Mouse (Mus musculus) midbrain, postnatal 0 days (tissue): ENCODE measurements around the gene Triobp. TPM values are rescaled to one million over a fixed set of nuclear protein-coding genes. Genes with fewer than 3 reads are reported as not detected.

Experiments
- ATAC-seq: fragments of 200-750 bp; cut with Nextera tagmentation; 2 replicates; pipeline ENCODE4 v1.8.0; 2017; ENCODE audit warnings: moderate number of reproducible peaks, mild to moderate bottlenecking, moderate TSS enrichment, moderate library complexity; ENCODE audit not compliant: low FRiP score
- DNase-seq: peaks from one replicate; pipeline ENCODE4 v3.0.0-alpha.2; 2015; ENCODE audit warnings: low spot score
- H3K27ac ChIP-seq: fragments of 300-500 bp; sonication (generic); 2 replicates; pipeline ENCODE4 v1.5.1; 2014; ENCODE audit warnings: low read depth, mild to moderate bottlenecking, low read length, mixed read lengths
- H3K27me3 ChIP-seq: fragments of 300-500 bp; sonication (generic); 2 replicates; pipeline ENCODE4 v1.6.1; 2014; ENCODE audit warnings: low read length, control low read depth, mixed read lengths; ENCODE audit not compliant: insufficient read depth
- H3K36me3 ChIP-seq: fragments of 300-500 bp; sonication (generic); 2 replicates; pipeline ENCODE4 v1.6.1; 2014; ENCODE audit warnings: low read length, control low read depth, mixed read lengths; ENCODE audit not compliant: insufficient read depth
- H3K4me1 ChIP-seq: fragments of 300-500 bp; sonication (generic); 2 replicates; pipeline ENCODE4 v1.6.1; 2014; ENCODE audit warnings: mild to moderate bottlenecking, control low read depth, antibody characterized with exemption, low read length, mixed read lengths; ENCODE audit not compliant: insufficient read depth
- H3K4me2 ChIP-seq: fragments of 300-500 bp; sonication (generic); 2 replicates; pipeline ENCODE4 v1.6.1; 2014; ENCODE audit warnings: low read depth, mild to moderate bottlenecking, low read length, mixed read lengths; ENCODE audit not compliant: poor library complexity, severe bottlenecking
- H3K4me3 ChIP-seq: fragments of 300-500 bp; sonication (generic); 2 replicates; pipeline ENCODE4 v1.5.1; 2014; ENCODE audit warnings: low read depth, mild to moderate bottlenecking, low read length, moderate library complexity
- H3K9ac ChIP-seq: fragments of 300-500 bp; sonication (generic); replicated peaks from 2 replicates; pipeline ENCODE4 v1.6.1; 2014; ENCODE audit warnings: mild to moderate bottlenecking, low read length, moderate library complexity, mixed read lengths; ENCODE audit not compliant: poor library complexity, severe bottlenecking
- H3K9me3 ChIP-seq: fragments of 300-500 bp; sonication (generic); 2 replicates; pipeline ENCODE4 v1.6.1; 2016; ENCODE audit warnings: low read length, control low read depth
- CTCF ChIP-seq: IDR thresholded peaks from 2 replicates; pipeline ENCODE4 v1.5.1; 2016; ENCODE audit warnings: antibody characterized with exemption, mild to moderate bottlenecking
- WGBS: fragments of 180-500 bp; shearing (Covaris S2); extraction: QIAGEN DNeasy Blood & Tissue Kit; methylation state at CpG from one replicate; pipeline ENCODE4 v1.1.7; 2014; 5-methylcytosine and 5-hydroxymethylcytosine counted together
- polyA plus RNA-seq: library from polyadenylated mRNA; unstranded; fragments of >200 nt; fragmentation: Nextera tagmentation; extraction: Ambion mirVana; gene quantifications from 2 replicates; pipeline ENCODE4 v1.2.1, GENCODE M21; 2015
- total RNA-seq: library from RNA; depleted of rRNA; stranded (reverse); fragments of >200 nt; gene quantifications from 2 replicates; pipeline ENCODE4 v1.2.3, GENCODE M21; 2014

Triobp gene
- total and polyA plus RNA-seq, 2 experiments from 2014 or later: 28.4 to 40.0 TPM

GRCm38 (mm10) chr15:78927021-78927787, 20.3 kb upstream of the Triobp start:
- 25% methylated on average over 15 of the region's 15 CpGs for WGBS
- H3K4me3 ChIP-seq: peak overlapping the region; percentile 27; the same call in 1 of the 2 replicates

GRCm38 (mm10) chr15:78927788-78928457, 19.6 kb upstream of the Triobp start:
- peak; percentile 24 for DNase-seq
- Histone ChIP-seq H3K27me3 (peaks cover 9% of the 10 kb centered on the region), H3K36me3 (no peaks in the 10 kb centered on the region), H3K9ac (no peak overlapping the region), H3K4me3 (peak overlapping the region; percentile 27), H3K27ac (no peak overlapping the region; the same call in 1 of the 2 replicates), H3K4me2 (peak overlapping the region; percentile 53), H3K4me1 (0 out of 2 replicates have a peak, but pooled peaks cover 4% of the 10 kb centered on the region), H3K9me3 (no peaks in the 10 kb centered on the region)
- under 1% methylated on average over 32 of the region's 35 CpGs for WGBS
- TF ChIP-seq CTCF: no peak
- no peak for ATAC-seq

More at GRCm38 (mm10) chr15:78927021-78927787, 20.3 kb upstream of the Triobp start:
- Histone ChIP-seq H3K4me1 (0 out of 2 replicates have a peak, but pooled peaks cover 4% of the 10 kb centered on the region), H3K36me3 (no peaks in the 10 kb centered on the region), H3K4me2 (peak overlapping the region; percentile 53; the same call in 1 of the 2 replicates), H3K9me3 (no peaks in the 10 kb centered on the region), H3K27ac (no peak overlapping the region), H3K9ac (no peak overlapping the region; the same call in 1 of the 2 replicates), H3K27me3 (peaks cover 9% of the 10 kb centered on the region)
- TF ChIP-seq CTCF: no peak
- no peak for ATAC-seq
- DNase-seq: no peak

GRCm38 (mm10) chr15:78928539-78928938, 19.0 kb upstream of the Triobp start:
- H3K4me1 ChIP-seq: 0 out of 2 replicates have a peak, but pooled peaks cover 4% of the 10 kb centered on the region
- no peaks in the 10 kb centered on the region for H3K9me3 ChIP-seq
- no peak overlapping the region for H3K9ac ChIP-seq
- TF ChIP-seq CTCF: no peak
- peaks cover 9% of the 10 kb centered on the region for H3K27me3 ChIP-seq
- no peaks in the 10 kb centered on the region for H3K36me3 ChIP-seq
- H3K4me3 ChIP-seq: no peak overlapping the region
- WGBS: 46% methylated on average over 8 of the region's 8 CpGs
- H3K4me2 ChIP-seq: peak overlapping the region; percentile 53
- DNase-seq (no peak), ATAC-seq (no peak)
- H3K27ac ChIP-seq: no peak overlapping the region

GRCm38 (mm10) chr15:78930192-78930706, 17.3 kb upstream of the Triobp start:
- Histone ChIP-seq H3K9me3 (no peaks in the 10 kb centered on the region), H3K9ac (no peak overlapping the region), H3K27ac (no peak overlapping the region), H3K4me1 (0 out of 2 replicates have a peak, but pooled peaks cover 4% of the 10 kb centered on the region), H3K27me3 (peaks cover 9% of the 10 kb centered on the region), H3K4me3 (no peak overlapping the region), H3K36me3 (no peaks in the 10 kb centered on the region), H3K4me2 (no peak overlapping the region)
- no peak for ATAC-seq
- TF ChIP-seq CTCF: no peak
- no peak for DNase-seq
- 90% methylated on average over 6 of the region's 6 CpGs for WGBS

- ATAC-seq (no peak), DNase-seq (no peak)
- no peak overlapping the region for H3K4me3 ChIP-seq
- H3K36me3 ChIP-seq: no peaks in the 10 kb centered on the region
- H3K9me3 ChIP-seq: no peaks in the 10 kb centered on the region
- H3K4me1 ChIP-seq: peaks cover 8% of the 10 kb centered on the region; the same call in 1 of the 2 replicates
- 97% methylated on average over 7 of the region's 7 CpGs for WGBS
- H3K27ac ChIP-seq: no peak overlapping the region
- H3K9ac ChIP-seq: no peak overlapping the region
- no peak for TF ChIP-seq CTCF
- H3K4me2 ChIP-seq: no peak overlapping the region
- peaks cover 9% of the 10 kb centered on the region for H3K27me3 ChIP-seq
These were observed 16.6 kb upstream of the Triobp start for GRCm38 (mm10) chr15:78930801-78931426.
